Mouse (Mus musculus): ENCODE results near the gene Hoxa1.

Hoxa1 gene

DNA sequence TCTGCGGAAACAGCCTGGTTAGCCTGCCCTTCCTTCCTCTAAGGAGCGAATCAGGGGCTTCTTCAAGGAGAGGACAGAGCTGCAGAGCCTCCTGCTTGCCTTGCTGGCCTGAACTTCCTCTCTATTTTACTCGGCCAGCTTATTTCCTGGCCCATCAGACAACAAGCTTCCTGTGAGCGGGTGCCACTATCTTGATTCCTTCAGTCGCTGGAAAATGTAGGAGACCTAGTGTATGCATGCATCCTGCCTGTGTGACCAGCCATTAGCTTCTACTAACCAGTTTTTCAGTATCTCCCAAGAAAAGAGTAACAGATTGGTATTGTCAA lies 12.7 kb upstream of the Hoxa1 start:
- no peak for DNase-seq (ENCODE audit: low spot score)

DNA sequence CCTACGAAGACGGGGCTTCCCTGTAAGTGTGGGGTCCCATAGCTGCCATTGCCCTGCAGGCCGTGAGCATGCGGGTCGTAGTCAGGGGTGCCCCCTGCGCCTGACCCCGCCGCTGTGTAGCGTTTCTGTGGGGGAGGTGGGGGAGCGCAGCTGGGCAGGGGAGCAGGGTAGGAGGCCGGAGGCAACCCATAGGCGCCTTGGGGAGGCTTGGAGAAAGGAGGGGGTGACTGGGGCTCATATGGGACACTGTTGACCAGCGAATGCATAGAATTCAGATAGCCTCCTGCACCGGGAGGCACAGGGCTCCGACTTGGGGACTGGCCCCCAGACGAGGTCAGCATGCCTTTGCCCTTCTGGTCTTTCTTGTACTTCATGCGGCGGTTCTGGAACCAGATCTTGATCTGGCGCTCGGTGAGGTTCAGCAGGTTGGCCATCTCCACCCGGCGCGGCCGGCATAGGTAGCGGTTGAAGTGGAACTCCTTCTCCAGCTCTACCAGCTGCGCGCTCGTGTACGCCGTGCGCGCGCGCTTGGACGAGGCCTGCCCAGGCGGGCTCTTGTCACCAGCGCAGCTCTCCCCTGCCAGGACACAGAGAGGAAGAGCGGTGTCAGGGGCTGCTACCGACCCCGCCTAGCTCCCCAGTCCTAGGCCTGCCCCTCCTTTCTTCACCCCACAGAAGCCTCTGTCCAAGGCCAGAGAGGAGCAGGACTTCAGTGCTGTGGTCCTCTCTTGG lies 12.2 kb upstream of the Hoxa1 start:
- no peak for DNase-seq (ENCODE audit: low spot score)

DNA sequence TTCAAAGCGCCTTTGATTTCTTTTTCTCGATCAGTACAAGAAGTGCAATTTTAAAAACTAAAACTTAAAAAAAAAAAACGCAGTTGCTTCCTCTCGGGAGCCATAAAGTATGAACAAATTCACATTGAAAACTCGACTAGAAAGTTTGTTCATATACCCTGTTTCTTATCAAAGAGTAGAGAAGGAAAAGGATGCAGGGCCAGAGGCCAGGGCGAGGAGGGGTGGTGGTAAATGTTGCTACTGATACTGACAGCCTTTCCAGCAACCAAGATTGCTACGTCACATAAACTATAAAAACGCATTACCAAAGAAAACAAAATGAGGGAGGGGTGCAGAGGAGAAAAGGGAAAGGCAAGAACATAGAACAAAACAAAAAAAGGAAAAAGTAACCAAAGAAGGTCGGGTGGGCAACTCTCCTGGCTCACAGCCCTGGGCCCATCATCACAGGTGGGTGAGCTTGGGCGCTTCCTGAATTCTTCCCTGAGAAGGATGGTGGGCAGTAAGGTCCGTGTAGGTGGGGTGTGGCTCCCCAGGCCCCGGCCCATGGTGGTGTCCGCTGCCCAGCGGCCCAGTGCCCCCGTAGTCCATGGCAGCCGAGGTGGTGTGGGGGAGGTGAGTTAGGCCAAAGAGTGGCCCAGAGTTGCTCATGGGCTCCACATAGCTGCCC lies 11.5 kb upstream of the Hoxa1 start:
- no peak for DNase-seq (ENCODE audit: low spot score)

DNA sequence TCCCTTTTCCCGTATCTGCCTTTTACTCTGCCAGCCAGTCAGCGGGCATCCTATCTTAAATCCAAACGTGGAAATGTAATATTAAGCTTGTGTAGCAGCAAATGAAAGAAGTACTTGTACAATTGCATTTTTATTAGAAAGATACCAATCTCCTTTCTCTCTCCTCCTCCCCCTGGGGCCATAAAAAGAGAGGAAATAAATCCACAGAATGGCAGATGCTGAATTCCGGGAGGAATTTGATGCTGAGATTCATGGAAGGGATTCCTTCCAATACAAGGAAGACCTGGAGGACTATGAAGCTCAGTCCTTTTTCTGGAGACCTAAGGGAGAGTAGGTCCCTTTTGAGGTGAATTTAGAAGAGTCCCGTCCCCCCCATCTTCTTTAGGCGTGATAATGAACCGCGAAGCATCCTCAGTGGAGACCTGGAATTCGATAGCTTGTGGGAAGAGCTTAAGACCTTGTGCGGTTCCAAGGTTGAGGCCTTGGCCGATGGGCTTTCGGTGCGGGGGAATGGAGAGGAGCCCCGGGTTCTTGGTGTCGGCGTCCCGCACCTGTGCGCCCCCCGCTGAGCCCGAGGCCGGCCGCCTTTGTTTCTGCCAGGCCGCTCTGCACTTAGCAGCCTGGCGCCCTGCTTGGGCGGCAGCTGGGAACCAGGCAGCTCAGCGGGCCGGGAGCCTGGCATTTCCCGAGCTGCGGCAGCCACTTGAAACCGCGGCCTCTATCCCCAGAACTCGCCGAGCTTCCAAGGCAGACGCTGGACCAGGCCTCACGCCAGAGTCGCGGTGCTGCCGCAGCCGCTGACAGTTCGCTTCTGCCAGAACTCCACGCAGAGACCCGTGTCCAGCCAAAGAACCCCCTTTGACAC lies 10.3 kb upstream of the Hoxa1 start:
- no peak for DNase-seq (ENCODE audit: low spot score)

DNA sequence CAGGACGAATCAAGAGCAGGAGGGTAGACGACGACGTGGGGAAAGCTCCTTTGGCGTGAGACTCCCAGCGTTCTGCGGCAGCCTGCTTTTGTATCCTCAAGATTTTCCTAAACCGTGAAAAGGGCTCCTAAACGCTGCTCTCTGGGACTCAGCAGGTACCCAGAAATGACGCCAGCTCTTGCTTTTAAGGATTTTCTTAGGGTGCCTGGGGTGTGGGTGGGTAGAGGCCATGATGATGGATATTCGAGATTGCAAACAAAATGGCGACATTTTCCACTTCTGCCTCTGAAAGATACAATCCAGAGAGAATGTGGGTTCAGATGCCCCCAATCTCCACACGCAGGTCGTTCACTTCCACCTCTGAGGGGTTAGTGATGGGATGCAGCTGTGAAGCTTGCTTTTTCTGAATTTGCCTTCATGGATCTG lies 9.6 kb upstream of the Hoxa1 start:
- DNase-seq (ENCODE audit: low spot score) = no peak

DNA sequence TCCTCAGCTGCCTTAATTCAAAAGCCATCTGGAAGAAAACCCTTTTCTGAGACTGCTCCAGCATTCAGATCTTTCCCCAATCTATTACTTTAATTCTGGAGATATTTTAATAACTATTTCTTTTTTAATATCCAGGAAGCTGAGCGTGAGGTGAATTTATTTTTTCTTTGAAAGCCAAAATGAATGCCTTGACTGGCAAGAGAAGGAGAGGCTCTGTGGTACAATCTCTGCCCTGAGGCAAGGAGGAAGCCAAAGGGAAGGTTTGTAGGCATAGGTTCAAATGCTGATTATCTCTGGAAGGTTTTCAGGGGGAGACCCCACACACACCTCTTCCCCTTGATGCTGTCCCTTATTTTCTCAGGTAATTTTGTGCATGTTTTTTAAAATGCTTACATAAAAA lies 9.1 kb upstream of the Hoxa1 start:
- no peak for DNase-seq (ENCODE audit: low spot score)

DNA sequence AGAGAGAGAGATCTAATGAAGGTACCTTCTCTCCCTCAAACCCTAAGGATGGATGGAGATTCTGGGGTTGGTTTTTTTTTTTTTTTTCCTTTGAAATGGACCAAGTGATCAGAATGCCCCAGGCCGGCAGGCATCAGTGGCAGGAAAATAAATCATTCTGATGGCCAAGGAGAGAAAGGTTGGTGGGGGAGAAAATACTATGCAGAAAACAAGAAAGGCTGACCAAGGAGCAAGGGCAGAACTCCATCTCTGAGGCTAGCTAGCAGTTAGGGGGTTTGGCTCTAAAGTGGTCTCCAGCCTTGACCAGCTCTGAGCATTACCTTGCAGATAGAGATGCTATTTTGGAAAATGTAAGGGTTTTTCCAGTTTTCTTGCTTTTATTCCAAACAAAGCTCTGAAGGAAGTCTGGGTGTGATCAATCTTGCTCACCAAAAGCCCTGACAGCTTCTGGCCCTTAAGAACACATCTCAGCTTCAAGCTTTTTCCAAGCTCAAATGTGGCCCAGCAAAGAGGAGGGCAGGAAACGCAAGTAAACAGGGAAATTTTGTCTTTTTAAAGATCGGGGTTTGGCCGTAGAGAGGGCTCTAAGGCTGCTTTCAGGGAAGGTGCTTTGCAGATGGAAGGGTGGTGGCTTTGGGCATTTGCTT lies 8.4 kb upstream of the Hoxa1 start:
- DNase-seq (ENCODE audit: low spot score) = no peak

DNA sequence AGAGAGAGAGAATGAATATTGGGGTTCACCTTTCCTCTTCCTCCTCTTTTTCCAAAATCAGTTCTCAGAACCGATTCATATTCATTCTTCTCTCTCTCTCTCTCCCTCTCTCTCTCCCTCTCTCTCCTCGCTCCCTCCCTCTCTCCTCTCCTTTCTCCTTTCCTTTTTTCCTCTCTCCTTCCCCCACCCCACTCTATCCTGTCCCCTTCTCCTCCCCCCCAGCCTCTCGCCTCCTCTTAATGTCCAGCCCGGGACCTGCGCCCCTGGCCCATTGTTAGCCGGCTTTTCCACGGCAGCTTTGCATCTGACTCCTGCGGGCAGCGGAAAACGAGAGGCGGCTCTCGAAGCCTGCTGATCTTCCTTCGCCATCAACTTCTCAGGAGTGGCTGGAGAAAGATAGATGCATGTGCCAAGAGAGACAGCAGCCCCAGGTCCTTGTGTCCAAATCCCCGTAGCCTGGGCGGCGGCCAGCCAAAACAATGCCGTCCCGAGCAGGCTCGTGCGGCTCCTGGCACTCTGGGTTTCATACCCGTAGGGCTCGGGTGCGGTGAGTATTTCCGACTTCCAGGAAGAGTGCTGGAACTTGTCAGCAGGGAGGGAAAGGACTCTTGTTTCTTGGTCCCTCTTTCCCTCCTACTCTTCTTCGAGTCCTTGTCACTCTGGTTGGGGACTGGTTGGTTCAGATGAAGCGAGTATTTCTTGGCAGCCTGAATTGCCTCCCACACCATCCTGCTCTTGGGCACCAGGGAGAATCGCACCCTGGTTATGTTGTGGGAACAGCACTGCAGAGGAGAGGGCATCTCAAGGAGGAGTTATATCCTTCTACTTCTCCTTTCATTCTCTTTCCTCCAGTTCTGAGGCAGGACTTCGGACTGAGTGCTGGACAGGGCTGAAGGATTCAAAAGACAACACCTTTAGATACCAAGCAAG lies 7.6 kb upstream of the Hoxa1 start:
- no peak for DNase-seq (ENCODE audit: low spot score)

DNA sequence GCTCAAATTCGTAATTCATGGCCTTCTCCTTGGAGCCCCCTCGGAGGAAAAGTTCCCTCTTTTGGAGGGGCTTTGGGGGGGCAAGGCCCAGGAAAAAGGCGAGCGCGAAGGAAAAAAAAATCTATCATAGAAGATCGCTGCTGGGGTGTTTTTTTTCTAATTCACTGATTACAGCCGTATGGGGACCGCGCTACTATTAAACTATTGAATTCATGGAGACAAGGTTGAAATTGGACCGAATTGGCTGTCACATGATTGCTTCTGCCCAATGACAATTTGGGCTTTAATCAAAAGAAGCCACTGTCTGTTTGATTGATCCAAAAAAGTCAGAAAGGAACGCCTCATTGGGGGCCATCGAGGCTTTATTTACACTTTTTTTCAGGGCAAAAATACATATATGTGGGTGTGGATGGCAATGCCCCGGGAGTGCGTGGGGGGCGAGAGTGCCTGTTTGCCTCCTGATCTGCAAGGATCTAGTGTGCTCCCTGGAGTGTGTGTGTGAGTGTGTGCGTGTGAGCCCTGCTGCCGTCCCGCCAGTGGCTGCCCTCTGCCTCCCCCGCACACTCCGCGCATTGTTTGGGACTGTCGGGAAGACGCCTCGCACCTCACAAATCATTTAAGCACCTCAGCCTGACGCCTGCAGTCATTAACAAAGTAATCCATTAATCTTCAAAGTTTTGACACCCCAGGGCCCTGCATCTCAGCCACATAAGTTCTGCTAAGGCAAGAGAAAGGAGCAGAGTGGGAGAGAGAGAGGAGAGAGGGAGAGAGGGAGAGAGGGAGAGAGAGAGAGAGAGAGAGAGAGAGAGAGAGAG lies 6.7 kb upstream of the Hoxa1 start, which contains the start of gene Hoxa2:
TSS of gene Hoxa2 (minus strand) at position 206 of the 815 bp plus-strand sequence.
- DNase-seq (ENCODE audit: low spot score) = no peak

DNA sequence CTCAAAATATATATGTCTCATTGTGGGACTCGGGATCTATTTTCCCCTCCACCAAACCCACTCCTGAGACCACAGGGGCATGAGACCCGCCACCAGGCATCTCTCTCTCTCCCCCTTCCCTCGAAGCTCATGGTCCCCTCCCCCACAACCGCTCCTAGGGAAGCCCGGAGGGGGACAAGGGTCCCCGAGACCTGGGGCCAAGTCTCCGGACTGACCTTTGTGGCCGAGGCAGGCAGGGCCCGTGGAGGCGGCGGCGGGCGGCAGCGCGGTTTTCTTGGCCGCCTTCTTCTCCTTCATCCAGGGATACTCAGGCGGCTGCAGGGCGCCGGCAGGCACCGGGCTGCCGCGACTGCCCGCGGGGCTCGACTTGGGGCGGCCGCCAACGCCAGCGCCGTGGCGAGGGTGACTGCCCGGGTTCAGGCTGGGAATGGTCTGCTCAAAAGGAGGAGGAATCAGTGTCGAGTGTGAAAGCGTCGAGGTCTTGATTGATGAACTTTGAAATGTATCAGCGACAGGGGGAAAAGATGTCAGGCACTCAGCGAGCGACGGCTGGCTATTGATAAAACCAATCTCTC lies 6.0 kb upstream of the Hoxa1 start:
- DNase-seq (ENCODE audit: low spot score) = no peak

DNA sequence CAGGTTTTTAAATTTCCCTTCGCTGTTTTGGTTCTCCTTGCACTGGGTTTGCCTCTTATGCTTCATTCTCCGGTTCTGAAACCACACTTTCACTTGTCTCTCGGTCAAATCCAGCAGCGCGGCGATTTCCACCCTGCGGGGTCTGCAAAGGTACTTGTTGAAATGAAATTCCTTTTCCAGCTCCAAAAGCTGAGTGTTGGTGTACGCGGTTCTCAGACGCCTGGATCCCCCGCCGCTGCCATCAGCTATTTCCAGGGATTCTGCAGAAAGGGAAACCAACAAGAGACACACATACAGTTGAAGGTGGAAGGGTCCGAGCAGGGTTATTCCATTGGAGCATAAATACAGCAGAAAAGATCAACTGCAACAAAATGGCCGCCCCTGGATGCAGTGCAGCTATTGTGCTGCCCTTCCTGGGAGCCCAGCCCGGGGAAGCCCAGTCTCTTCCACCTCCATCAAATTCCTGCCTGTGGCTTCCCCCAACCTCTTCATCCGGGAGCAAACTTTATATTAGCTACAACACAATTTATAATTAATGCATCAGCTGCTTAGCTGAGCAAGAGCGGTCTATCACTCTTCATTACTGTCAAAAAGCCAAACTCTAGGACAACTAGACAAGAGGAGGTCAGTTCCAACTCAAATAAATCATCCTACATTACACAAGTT lies 5.4 kb upstream of the Hoxa1 start:
- no peak for DNase-seq (ENCODE audit: low spot score)

DNA sequence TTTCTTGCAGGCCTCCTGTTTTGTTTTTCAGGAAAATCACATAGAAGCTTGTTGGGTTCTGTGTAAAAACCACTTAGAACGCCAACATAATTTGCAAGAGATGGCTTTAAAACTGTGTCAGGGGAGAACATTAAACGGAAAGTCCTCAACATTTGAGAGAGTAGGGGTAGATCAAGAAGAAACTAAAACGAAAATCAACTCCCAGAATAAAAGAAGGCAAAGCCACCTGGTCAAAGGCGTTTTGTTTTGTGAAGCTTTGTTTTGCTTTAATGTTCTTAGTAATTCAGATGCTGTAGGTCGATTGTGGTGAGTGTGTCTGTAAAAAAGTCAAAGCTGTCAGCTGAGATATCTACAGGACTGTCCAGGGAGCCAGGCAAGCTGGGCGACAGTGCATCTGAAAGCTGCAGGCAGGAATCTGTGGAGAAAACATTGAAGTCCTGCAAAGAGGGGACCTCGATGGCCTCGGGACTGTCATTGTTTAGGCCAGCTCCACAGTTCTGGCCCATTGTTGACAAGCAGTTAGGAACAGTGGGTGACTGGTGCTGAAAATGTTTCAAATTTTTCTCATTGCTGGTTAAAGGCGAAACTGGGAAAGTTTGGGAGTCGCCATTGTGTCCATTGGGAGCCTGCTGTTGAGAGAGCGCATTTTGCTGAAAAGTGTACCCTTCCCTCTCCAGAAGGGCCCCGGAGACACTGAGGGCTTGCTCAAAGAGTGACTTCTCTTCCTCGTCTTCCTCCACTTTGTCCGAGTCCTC lies 4.7 kb upstream of the Hoxa1 start:
- DNase-seq (ENCODE audit: low spot score) = no peak

DNA sequence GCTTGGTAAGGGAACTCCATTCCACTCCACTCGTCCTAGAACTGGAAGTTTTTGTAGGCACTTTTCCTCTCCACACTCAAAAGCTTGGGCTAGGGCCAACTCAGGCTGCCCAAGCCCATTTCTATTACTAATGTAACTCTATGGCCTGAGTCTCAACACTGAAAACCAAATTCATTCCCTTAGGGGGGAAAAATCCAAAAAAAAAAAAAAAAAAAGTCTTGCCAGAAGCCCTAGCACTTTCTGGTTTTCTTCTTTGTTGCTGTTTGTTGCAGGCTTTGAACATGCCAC lies 3.9 kb upstream of the Hoxa1 start:
- no peak for DNase-seq (ENCODE audit: low spot score)

DNA sequence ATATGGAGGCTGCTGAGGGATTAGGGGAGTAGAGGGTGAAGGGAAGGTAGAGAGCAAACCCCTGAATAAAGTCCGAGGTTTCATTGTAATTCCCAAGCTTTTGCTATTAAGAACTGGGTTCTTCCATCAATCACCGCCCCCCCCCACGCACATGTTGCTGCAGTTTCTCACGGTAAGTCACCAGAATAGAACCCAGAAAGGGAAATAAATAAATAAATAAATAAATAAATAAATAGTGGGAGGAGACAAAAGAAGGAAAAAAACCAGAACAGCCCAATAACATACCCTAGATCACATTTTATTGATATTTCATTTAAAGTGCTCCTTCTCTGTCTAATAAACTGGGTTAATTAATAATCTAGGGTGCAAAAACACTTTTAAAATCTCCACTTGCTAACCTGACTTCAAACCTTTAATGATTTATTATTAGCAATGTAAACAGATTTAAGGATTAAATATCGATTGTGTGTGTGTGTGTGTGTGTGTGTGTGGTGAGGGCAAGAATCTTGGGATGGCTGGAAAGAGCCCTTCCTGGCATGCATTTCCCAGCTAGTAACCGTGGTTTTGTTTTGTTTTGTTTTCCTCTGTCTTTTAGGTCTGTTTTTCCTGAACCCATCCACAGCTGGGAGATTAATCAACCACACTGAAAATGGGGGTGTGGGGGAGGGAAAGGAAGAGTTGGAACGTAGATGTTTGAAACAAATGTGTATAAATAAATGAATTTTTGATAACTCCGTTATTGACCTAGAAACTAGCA lies 3.4 kb upstream of the Hoxa1 start:
- DNase-seq (ENCODE audit: low spot score) = no peak

DNA sequence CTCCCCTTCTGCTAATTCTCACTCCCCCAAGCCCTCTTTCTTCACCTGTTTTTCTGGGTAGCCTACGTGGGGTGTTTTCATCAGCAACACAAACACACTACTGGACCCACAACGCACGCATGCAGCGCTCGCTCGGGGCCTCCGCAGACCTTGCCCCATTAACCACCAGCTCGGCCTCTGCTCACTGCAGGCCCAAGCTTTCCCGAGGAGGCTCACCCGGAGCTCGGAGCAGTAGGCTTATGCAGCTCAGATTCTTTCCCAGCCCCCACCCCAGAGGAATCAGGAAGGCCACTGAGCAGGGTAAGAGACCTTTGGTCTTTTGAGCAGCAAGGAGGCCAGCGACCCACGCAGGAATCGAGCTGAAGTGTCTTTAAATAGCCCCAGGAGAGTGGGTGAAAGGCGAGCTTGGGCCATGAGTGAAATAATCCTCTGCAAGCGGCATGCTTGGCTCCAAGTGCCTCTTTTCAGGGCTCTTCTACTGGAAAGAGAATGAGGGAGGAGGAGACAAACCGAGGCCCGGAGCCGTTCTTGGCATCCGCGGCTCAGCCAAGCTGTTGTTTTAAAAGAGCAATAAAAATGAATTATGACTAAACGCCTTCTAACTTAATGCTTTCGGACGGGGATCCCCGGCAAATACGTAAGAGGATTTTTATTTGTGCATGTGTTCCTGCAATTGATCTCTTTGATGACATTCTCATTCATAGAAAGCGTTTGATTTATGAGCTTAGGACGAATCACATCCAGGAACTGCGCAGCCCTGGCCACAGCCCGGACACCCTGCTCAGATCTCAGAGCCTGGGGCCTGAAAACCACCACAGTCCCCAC lies 2.6 kb upstream of the Hoxa1 start:
- DNase-seq (ENCODE audit: low spot score) = no peak

DNA sequence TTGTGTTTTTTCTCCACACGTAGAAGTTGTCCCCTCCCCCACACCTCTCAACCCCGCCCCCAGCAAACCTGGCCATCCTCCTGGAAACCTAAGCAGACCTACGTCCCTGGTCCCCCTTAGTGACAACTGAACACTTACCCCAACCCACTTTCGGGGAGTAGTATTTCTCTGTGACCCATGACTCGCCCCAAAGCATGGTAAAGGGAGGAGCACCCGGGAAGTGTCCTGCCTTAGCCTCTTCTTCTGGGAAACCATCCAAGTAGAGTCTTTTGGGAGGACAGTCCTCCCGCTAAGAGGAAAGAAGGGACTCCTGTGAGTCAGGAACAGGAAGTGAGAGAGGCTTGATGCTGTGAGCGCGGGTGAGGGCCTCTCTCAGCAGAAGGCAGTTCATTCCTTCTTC lies 1.9 kb upstream of the Hoxa1 start:
- DNase-seq (ENCODE audit: low spot score) = no peak

DNA sequence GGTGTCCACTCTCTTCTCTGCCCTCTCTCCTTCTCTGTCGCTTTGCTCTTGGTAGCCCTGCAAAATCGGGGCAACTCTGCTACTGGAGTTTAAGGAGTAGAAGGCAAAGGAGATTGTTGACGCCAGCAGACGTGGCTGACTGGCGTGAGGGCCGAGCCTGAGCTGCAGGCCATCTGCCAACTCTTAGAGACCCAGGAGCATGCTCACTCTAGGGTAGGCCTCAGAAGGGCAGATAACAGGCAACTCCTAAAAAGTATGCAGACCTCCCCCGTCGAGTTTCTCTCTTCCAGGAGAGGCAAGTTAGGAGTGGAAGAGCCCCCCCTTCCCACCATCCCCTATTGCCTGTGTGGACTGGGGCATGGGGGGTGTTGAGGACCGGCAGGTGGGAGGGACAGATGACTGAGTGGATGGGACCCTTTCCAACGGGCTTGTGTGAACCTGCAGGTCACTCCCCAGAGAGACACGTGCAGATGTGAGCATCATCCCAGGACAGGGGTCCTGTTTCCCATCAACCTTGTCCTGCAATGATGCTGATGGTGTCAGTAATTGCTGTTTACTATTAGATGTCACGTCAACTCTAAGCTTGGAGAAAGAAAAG lies 1.1 kb upstream of the Hoxa1 start:
- DNase-seq (ENCODE audit: low spot score) = no peak

Measured in testis, postnatal 14 days (tissue).